Mouse (Mus musculus): ENCODE results near the gene Ica1.

- TF ChIP-seq CTCF (IDR thresholded peaks at IDR 0.05) (no peak), POLR2A (IDR thresholded peaks at IDR 0.05; ENCODE audit: insufficient read depth, low read depth, low read length) (no peak), EP300 (IDR thresholded peaks at IDR 0.05; ENCODE audit: insufficient read depth, low read depth, low read length) (no peak)
These were observed 146.9 kb downstream of the Ica1 start for GRCm38 (mm10) chr6:8631362-8631761.

Measured in heart, adult 2 months (tissue).